Mouse (Mus musculus) ovary, adult 10 weeks (tissue): ENCODE data around the gene Slco6c1. TPM values are rescaled to one million over a fixed set of nuclear protein-coding genes. Genes with fewer than 3 reads are reported as not detected.

Experiments used
- polyA plus RNA-seq: library from polyadenylated mRNA; stranded (reverse); fragments of 350-450 nt; fragmentation: Illumina TruSeq; extraction: RNeasy Lipid Tissue Mini Kit (QIAGEN cat#74804); gene quantifications from one replicate; pipeline ENCODE4 v1.2.3, GENCODE M21; 2014

Gene Slco6c1
- not detected for polyA plus RNA-seq

GRCm38 (mm10) chr1:97128201-97128600 is at the start of gene Slco6c1:
Gene Slco6c1 (minus strand): TSS chr1:97128301.

